Mouse (Mus musculus) 3T3-L1 (cell line): ENCODE measurements around the gene Tns1.
"Not testable (repeated sequence)": the region's sequence is repeated elsewhere in the genome, so short reads cannot be mapped to it uniquely, and the experiment has no call there.

Source experiments
- DNase-seq: peaks from one replicate; pipeline ENCODE4 v3.0.0-alpha.2; 2015; ENCODE audit warnings: low read depth, low spot score

The Tns1 gene

DNA sequence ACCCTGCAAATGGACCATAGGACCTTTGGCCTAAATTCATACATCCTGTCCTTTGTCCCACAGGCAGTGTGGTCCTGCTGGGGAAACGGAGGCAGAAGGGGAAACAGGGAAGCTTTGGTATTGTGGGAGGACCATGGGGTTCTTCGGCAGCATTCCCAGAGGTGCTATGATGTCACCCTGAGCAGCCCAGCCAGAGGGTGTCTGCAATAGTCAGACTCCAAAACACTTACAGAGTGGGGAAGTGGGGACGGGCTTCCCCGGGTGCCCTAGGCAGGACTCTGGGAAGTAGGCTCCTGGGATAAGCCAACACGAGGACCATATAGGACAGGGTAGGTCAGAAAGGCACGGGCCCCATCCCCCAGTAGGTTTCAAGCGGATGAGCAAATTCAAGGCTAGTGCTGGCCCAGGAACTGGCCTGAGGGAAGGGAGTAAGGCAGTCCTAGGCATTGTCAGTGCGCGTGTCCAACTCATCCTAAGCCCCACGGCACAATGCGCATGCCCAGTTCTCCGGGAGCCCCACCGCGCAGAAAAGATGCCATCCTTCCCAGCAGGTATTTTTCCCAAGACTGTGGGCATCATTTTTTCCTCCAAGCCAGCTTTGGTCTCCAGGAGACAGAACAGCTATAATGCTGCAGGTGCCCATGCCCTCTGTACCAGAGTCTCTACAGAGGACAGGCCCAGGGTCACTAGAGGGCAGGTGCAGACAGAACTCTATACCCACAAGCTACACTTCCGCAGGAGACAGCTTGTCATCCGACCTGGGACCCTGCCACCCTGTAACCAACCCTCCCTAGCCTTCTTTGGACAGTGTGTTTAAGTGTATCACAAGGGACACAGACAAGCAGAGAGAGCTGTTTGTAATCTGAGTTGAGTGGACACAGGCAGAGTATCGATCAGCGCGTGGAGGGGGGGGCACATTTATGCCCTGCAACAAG lies 210.9 kb downstream of the Tns1 start:
- no peak for DNase-seq

DNA sequence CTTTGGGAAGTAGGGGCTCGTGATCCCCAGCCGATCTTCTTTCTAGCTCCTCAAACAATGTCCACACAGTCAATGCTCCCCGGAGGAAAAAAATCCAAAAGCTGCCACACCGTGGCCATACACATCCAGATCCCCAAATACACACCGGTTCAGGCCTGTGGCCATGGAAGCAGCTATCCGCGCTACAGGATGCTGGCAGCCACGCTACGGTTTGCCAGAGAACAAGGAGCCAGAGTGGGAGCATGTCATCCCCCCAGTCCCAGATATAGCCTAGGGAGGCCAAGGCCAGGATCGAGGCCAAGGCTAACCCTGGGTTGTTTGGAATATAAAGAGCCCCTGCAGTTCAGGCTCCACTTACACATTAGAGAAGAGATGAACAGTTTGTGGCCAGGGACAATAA lies 211.8 kb downstream of the Tns1 start:
- DNase-seq, result no peak

DNA sequence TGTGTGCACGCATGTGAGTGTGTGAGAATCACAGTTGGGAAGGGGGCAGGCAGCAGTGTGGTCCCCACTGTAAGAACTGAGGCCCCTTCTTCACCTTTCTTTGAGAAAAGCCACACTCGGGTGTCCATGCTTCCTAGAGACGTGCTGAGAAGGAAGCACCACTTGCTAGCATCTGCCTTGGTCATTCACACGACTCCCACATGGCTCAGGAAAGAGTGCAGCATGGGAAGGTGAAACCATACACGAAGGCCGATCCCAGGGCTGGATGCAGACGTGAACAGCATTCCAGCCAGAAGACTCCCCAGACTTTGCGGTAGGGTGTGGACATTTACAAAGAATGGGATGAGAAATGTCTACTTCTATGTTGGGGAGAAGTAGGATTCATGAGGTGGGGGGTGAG lies 212.3 kb downstream of the Tns1 start:
- DNase-seq, result no peak

DNA sequence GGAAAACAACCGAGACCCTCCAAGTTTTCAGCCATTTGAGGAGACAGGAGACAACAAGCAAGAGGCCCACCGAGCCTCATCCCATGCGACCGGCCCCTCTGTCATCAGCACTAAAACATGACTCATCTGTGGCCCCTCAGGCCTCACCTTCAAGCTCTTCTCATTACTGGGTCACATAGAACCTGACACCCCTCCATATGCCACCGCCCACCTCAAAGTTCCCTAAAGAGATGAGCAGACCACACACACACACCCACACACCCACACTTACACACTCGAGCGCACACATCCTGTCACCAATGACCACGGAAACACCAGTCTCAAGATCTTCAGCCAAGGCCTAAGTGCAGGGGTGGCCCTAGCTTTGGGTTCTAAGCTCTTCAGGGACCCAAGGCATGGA lies 213.5 kb downstream of the Tns1 start:
- no peak for DNase-seq

DNA sequence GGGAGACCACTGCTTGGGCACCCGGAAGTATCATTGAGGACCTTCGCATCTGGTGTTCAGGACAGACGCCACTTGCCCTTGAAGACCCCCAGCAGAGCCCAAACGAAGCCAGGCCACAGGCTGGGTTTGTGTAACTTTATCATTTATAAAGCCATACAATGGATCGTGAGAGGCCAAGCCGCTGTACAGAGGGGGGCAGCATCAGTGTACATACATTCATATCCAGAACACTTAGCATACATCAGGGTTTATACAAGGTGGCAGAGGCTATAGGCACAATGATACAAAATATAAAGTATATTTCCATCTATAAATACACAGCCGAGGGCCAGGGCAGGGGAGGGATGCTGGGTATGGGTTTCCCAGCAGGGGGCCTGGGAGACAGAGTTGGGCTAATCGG lies 214.1 kb downstream of the Tns1 start:
- DNase-seq, result no peak

DNA sequence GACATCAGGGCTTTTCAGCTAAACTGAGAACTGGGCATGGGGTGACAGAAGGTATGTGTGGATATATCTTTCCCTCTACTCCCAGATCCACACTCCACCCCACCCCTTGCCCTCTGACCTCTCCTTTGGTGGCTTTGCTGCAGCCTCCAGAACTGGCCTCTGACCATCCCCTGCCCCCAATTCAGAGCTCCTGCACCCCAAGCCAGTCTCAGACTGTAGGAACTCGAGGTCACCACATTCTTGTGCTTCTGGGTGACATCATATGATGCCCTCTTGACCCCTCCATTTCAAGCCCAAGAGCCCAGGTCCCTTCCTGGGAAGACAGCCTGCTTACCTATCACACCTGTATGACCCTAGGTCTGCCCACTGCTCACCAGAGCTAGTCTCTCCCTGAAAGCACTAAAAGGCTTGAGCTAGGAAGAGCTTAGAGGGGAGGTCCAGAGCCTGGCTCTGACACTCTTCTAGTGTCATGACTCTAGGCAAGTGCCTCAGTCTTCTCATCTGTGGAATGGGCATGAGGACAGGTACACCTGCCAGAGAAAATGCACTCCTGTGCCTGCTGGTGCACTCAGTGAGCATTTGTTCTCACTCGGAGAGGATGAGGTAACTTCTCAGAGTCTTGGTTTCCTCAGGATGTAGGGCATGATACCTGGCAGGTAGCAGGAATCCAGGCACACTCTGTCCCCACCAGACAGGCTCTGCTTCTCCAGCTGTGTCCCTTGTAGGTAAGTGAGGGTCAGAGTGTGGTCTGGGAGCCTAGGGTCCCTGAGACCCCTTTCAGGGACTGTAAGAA lies 214.9 kb downstream of the Tns1 start:
- no peak for DNase-seq

DNA sequence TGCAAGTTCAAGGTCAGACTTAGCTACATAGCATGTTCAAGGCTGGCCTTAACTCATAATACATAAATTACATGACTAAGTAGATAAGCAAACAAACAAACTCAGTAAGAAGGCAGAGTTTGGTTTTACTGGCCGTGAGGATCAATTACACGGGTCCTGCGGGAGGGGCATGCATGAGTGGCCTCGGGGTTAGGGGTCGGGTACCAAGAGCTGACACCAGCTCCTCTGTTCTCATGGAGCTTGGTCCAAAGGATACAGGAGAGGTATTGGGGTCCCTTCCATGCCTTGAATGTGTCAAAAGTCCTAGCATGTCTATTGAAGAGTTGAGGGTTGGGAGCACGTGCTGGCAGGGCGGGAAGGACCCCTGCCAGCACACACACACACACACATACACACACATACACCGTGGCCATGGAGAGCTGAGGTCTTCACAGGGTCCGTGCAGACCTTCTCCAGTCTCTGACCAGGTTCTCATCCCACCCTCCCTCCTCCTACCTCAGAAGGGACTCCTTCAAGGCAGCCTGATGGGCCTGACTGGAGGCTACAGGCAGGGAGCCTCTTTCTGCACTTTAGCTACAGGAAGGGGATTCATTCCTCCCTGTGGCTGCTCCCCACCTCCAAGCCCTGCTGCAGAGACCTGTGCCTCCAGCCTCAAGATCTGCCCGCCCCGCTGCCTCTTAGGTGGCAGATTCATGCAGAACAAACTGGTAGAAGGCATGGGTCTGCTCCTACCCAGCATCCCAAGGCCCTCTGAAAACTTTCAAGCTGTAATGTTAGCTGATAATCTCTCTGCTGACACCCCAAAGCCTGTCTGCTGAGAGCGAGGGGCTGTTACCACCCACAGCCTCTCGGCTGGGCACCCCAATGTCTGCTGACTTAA lies 215.9 kb downstream of the Tns1 start:
- DNase-seq, result no peak

DNA sequence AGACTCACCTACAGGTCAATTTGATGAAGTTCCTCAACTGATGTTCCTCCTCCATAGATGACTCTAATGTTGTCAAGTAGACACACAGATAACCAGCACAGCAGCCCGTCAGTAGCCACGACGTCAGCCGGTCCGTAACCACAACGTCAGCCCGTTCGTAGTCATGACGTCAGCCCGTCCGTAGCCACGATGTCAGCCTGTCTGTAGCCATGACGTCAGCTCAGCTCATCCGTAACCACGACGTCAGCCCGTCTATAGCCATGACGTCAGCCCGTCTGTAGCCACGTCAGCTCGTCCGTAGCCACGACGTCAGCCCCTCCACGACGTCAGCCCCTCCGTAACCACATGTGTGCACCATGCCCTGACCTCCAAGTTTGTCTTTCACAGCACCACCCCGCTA lies 217.1 kb downstream of the Tns1 start:
- no peak for DNase-seq

DNA sequence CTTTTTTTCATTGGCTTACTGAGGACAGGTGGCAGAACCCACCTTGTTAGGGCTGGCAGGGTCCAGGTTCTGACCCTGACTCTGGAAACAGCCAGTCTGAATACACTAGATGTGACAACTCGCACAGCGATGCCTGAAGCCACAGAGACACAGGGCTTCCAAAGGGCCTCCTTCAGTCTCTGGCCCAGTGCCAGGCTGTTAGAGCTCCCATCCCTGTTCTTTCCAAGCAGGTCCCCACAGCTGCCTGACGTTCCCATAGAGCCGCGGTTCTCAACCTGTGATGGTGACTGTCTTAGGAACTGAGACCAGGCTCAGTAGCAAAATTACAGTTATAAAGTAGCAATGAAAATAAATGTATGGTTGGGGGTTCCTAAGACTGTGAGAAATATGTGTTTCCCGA lies 217.9 kb downstream of the Tns1 start:
- DNase-seq, result no peak

DNA sequence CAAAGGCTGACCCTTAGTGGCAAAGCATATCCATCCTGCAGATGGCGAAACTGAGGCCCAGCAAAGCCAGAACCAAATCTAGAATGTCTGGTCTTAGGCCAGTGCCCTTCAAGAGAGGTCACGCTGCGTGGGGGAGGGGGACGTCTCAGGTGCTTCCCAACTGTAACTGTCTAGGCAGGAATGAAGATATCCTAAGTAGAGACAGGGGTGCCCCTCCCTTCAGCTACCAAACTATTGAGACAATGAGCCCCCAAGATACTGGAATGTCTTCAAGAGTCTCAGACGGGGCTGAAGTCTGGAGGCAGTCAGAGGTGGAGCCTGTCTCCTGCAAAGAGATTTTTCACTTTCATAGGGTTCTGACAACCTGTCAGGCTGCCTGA lies 218.4 kb downstream of the Tns1 start:
- no peak for DNase-seq

DNA sequence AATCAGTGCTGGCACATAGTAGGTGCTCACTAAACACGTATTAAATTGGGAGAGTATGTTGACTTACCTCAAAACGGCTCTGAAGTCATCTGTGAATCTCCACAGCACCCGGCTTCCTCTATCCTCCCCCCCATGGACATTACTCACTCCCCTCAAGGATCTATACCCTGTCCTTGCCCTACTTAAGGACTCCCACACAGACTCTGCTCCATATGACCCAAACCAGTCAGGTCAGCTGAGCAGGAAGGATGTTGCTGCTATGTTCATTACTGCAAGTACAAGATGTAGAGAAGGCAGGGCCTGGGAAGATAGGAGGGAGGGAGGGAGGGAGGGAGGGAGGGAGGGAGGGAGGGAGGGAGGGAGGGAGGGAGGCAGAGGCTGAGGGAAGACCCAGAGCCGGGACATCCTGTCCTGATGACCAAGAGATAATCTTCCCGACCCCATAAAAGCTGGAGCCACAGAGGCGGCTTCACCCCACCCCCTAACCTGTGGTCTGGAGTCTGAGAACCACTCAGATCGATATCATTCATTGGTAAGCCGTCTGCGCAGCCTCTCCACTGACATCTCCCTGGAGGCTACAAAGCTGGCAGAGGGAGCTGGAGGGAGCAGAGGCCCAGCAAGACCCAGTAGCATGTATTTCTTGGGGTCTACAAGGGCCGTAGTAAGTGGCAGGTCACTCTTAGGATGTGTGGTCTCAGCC lies 219.0 kb downstream of the Tns1 start:
- DNase-seq, result no peak

DNA sequence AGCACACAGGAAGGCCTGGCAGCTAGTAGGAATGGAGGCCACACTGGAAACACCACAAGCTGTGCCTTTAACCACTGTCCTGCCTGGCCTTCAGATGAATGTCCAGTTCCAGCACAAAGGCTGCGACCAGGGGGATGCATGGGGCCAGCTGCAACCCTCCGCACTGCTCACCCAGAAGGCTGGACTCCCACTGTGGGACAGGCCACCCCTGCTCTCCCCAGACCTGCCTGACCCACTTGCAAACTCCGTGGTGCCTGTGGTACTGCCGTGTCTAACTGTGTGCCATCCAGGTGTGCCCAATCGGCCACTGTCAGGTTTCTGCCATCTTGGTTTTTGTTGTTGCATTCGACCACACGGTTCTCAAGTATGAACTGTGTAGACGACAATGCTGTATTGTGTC lies 219.6 kb downstream of the Tns1 start:
- no peak for DNase-seq

DNA sequence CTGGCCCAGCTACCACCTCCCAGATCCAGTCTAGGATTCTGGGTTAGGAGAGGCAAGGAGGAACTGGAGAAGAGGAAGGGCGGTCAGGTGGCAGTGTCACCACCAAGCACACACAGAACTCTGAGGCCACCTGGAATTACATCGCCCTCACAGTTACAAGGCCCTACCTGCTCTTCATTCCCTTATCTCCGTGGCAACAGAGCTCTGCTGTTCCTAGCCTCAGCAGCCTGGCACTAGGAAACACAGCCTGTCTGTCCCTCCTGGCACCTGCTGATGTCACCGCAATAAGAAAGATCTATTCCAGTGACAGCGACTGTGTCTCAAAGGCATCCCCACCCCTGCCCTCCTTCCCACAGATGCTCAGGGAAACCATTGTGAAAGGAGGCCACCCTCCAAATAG lies 221.2 kb downstream of the Tns1 start:
- DNase-seq, result no peak

DNA sequence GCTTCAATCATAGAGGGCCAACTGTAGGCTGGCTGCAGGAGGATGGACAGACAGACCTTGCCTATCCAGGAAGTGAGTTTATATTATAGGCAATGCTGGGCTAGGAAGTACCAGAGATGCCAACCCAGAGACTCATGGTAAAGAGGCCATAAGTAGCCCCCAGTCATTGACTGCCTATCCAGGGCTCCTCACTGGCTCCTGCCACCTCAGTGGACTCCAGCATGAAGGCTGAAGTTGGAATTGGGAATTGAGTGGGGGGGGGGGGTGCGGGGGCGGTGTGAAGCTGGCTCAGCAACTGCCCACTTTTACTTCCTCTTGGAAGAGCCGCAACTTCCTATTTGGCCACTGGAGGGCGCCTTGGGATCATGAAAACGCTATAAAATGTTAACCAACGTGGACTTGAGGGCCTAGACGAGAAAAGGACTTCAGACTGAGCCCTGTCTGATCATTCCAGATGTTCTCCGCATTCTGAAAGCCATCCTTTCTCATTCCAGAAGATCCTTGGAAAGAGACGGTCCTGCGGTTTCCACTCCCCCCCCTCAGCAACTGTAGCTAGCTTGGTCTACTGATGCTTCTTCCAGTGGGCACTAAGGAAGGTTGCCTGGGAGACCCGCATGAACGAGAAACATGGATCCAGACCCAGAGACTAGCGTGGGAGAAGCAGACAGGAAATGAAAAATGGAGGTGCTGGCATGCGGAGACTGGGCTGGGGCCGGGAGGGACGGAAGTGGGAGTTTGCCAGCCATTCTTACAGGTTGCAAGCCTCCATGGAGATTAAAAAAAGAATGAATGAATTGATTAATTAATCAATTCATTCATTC lies 221.9 kb downstream of the Tns1 start:
- DNase-seq, result peak; percentile 86

DNA sequence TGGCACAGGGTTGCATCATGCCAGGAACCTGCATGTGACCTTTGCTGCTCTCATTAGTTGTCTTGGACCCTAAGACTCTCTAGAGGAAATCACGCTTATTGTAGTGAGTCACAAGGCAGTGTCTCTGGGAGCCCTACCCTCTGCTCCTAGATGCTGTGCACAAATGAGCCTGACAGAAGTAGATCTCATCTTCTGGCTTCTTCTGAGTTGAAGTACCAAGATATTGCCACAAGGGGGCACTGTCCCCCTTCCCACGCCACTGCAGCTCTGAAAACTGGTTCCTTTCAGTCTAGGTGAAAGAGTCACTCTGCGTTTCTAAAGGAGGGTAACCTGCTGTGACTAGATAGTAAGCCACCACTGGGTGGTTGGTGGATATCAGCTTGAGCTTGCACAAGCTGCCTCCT lies 222.8 kb downstream of the Tns1 start:
- peak; percentile 84 for DNase-seq

DNA sequence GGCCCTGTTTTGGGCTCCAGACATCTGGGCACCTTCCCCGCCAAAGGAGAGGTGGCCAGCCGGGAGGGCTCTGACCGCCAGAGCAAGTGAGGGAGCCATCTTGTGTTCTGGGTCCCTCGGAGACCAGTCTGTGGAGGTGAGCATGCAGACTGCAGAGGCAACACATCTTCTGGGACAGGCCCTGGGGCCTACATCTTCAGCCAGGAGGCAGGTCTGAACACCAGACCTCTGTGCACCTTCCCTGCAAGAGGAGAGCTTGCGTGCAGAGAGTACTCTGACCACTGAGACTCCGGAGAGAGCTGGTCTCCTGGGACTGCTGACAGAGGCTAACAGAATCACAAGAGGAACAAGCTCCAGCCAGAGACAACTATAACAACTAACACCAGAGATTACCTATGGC lies 228.8 kb downstream of the Tns1 start:
- not testable (repeated sequence) for DNase-seq

DNA sequence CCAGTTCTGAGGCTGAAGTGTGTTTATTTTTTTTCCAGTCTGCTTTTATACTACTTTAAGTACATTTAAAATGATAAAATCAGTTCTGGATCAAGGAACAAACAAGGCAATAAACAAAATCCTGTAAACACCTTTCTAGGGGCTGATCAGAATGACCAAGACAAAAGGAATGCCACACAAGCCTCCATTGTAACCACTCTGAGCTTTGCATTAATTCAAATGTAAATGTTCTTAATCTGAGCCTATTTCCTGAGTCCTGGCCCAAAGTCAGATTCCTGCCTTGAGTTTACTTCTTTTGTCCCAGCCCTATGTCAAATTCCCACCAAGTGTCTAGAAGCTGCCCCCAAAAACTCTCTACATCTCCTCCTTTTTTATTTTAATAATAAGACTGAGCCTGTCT lies 243.5 kb downstream of the Tns1 start:
- DNase-seq, result no peak

DNA sequence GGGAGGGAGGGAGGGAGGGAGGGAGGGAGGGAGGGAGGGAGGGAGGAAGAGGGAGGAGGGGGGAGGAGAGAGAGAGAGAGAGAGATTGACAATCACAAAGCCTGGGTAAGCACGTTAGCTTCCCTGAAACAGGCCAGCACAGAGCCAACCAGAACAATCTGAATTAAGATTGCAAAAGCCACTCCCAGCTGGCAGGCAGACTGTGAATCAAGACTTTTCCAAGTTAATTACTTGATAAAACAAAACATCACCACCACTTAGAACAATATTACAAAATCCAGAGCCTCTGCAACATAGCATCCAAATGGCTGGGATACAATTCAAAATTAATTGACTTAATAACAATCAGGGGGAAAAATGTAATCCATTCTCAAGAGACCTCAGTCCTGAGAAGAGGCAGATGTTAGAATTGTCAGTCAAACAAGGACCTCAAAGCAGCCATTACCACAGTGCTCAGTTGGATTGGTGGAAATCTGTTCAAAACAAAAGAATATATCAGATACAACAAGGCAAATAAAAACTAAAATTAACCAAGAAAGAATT lies 248.5 kb downstream of the Tns1 start:
- DNase-seq, result no peak

DNA sequence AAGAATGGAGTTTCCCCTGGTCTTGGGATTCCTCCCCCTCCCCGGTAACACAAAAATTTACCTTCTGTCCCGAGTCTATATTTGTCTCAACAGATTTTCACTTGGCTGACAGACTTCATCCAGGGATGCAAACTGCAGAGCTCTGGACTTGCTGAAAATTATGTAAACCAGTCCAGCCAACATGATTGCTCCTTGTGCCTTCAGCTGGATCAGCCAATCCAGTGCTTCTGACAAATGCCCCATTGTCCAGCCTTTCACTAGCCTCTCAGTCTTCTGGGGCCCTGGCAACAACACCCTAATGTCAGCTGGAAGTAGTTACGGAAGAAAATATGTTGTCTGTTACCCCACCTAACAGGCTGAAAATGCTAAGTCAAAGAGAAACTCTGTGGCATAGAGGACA lies 259.9 kb downstream of the Tns1 start:
- no peak for DNase-seq

DNA sequence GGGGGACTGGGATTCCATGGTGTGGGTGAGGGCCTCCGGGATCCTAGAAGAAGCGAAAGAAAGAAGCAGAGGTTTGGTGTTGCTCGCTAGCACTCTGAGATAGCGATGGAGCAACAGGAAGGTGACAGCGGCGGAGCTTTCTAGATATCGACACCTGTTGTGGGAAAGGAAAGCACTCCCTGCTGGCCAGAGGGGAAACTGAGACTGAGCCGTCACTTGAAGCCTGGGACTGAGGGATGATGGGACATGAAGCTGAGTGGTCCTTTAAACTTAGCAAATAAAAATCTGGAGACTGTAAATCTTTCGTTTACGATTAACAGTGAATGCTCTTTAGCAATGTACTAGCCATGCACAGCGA lies 261.2 kb downstream of the Tns1 start:
- no peak for DNase-seq
